Mouse (Mus musculus) heart, embryonic 11.5 days (tissue): Measurements from ENCODE around the gene C2cd3. TPM values are rescaled to one million over a fixed set of nuclear protein-coding genes. Genes with fewer than 3 reads are reported as not detected.
A peak's percentile ranks its signal among the peaks of the same experiment; 100 is the strongest.

Source experiments
- ATAC-seq: fragments of 200-750 bp; cut with Nextera tagmentation; replicated peaks from 2 replicates; pipeline ENCODE4 v1.8.0; 2017; ENCODE audit warnings: moderate library complexity; ENCODE audit not compliant: insufficient number of reproducible peaks, low FRiP score, low TSS enrichment
- H3K27ac ChIP-seq: fragments of 300-500 bp; sonication (generic); 2 replicates; pipeline ENCODE4 v1.5.1; 2014; ENCODE audit warnings: mild to moderate bottlenecking, low read depth, low read length
- H3K27me3 ChIP-seq: fragments of 300-500 bp; sonication (generic); 2 replicates; pipeline ENCODE4 v1.6.1; 2014; ENCODE audit warnings: mild to moderate bottlenecking, low read length, mixed read lengths; ENCODE audit not compliant: control insufficient read depth, insufficient read depth
- H3K36me3 ChIP-seq: fragments of 300-500 bp; sonication (generic); 2 replicates; pipeline ENCODE4 v1.6.1; 2014; ENCODE audit warnings: mild to moderate bottlenecking, low read length, moderate library complexity, mixed read lengths; ENCODE audit not compliant: control insufficient read depth, insufficient read depth
- H3K4me1 ChIP-seq: fragments of 300-500 bp; sonication (generic); 2 replicates; pipeline ENCODE4 v1.6.1; 2014; ENCODE audit warnings: low read length; ENCODE audit not compliant: control insufficient read depth, insufficient read depth
- H3K4me2 ChIP-seq: fragments of 300-500 bp; sonication (generic); 2 replicates; pipeline ENCODE4 v1.6.1; 2014; ENCODE audit warnings: mild to moderate bottlenecking, moderate library complexity
- H3K4me3 ChIP-seq: fragments of 300-500 bp; sonication (generic); 2 replicates; pipeline ENCODE4 v1.5.1; 2014; ENCODE audit warnings: low read depth, low read length
- H3K9ac ChIP-seq: fragments of 300-500 bp; sonication (generic); 2 replicates; pipeline ENCODE4 v1.6.1; 2014; ENCODE audit warnings: mild to moderate bottlenecking, low read depth, low read length, moderate library complexity
- H3K9me3 ChIP-seq: fragments of 300-500 bp; sonication (generic); replicated peaks from 2 replicates; pipeline ENCODE4 v1.6.1; 2016; ENCODE audit warnings: low read length; ENCODE audit not compliant: control insufficient read depth
- WGBS: fragments of 180-500 bp; shearing (Covaris S2); extraction: QIAGEN DNeasy Blood & Tissue Kit; methylation state at CpG from one replicate; pipeline ENCODE4 v1.1.7; 2014; ENCODE audit not compliant: insufficient replicate concordance; 5-methylcytosine and 5-hydroxymethylcytosine counted together
- polyA plus RNA-seq: library from polyadenylated mRNA; unstranded; fragments of >200 nt; fragmentation: Nextera tagmentation; extraction: Ambion mirVana; gene quantifications from 2 replicates; pipeline ENCODE4 v1.2.1, GENCODE M21; 2014

The C2cd3 gene
- polyA plus RNA-seq, 1 experiment from 2014 or later, result 22.7 TPM

- WGBS, result 90% methylated on average over 3 of the region's 3 CpGs
- Histone ChIP-seq H3K4me2 (no peak overlapping the region), H3K9ac (no peak overlapping the region), H3K27ac (no peak overlapping the region), H3K4me1 (peaks cover 21% of the 10 kb centered on the region), H3K36me3 (peaks cover 22% of the 10 kb centered on the region), H3K9me3 (no peaks in the 10 kb centered on the region), H3K27me3 (no peaks in the 10 kb centered on the region), H3K4me3 (no peak overlapping the region)
- no peak for ATAC-seq
Measured at GRCm38 (mm10) chr7:100459862-100460261, 87.8 kb downstream of the C2cd3 start.

DNA sequence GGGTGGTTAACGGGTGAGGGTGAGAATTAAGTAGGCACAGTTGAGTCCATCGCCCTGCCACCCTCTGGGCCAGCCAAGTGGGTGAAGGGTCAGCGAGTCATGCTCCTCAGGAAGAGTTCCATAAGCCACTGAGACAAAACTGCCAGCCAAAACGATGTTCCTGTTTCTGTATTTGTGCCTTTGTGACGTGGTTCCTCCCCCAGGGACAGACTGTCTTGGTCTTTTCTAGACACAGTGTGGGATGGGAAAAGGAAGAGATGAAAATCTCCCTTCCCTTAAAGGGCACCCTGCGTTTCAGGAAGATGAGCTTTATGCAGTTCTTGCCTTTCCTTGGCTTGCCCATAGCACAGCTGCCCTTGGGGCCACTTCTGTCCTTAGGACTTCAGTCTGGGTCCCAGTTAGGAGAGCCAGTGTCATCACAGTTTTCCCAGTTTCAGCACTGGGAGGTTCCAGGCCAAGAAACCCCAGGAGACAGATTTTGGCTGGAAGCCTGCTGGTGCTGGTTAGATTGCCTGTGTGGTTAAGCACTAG, 89.7 kb downstream of the C2cd3 start:
- 80% methylated on average over 6 of the region's 6 CpGs for WGBS
- no peak overlapping the region for H3K27ac ChIP-seq

DNA sequence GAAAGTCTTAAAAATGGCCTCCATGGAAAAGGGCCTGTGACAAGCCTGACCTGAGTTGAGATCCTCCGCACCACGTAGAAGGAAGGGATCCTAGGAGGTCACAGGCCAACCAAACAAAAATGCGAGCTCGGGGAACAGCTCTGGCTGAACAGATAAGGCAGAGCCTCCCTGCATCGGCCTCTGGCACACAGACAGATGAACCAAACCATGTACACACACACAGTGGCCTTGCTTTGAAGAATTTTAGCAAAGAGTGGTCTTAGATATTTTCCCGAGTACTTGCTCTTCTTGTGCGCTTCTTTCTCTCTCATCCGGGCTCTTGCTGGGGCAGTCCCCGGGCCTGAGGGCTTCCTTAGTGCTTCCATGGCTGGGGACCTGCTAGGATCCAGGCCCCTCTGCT, 91.2 kb downstream of the C2cd3 start:
- Histone ChIP-seq H3K27ac (peak overlapping the region; percentile 81), H3K9ac (0 out of 2 replicates have a peak overlapping the region, but pooled peaks have one; percentile 52), H3K4me3 (no peak overlapping the region), H3K4me1 (peaks cover 30% of the 10 kb centered on the region), H3K36me3 (peaks cover 5% of the 10 kb centered on the region; the same call in 1 of the 2 replicates), H3K27me3 (no peaks in the 10 kb centered on the region), H3K4me2 (peak overlapping the region; percentile 29), H3K9me3 (no peaks in the 10 kb centered on the region)
- ATAC-seq, result peak; percentile 52
- WGBS, result 49% methylated on average over 9 of the region's 9 CpGs

More for the DNA sequence above, 89.7 kb downstream of the C2cd3 start:
- Histone ChIP-seq H3K9ac (no peak overlapping the region), H3K4me2 (no peak overlapping the region), H3K9me3 (no peaks in the 10 kb centered on the region), H3K27me3 (no peaks in the 10 kb centered on the region), H3K4me3 (no peak overlapping the region), H3K4me1 (peaks cover 36% of the 10 kb centered on the region), H3K36me3 (peaks cover 11% of the 10 kb centered on the region)
- ATAC-seq, result no peak

DNA sequence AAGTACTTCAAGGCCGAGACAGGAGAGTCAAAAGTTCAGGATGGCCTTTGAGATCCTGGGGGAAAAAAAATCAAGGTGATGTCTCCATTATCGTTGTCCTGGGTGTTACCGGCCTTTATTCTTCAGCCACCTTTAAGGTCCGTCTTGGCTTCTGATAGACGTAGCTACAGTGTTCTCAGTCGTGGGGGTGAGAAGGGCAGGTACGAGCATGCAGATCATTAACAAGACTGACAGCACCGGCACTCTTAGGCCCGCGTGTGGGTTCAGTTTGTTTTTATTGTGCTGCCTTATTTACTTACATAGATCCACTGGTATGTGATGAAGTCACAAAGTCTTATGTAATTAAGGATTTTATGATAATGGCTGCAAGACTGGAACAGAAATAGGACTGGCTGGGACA, 91.7 kb downstream of the C2cd3 start:
- peaks cover 34% of the 10 kb centered on the region for H3K4me1 ChIP-seq
- H3K27me3 ChIP-seq, result no peaks in the 10 kb centered on the region
- no peak overlapping the region for H3K4me2 ChIP-seq
- 0 out of 2 replicates have a peak overlapping the region, but pooled peaks have one; percentile 52 for H3K9ac ChIP-seq
- no peak overlapping the region for H3K4me3 ChIP-seq
- H3K9me3 ChIP-seq, result no peaks in the 10 kb centered on the region
- WGBS, result 79% methylated on average over 10 of the region's 10 CpGs
- no peak for ATAC-seq
- peaks cover 6% of the 10 kb centered on the region; the same call in 1 of the 2 replicates for H3K36me3 ChIP-seq
- peak overlapping the region; percentile 81 for H3K27ac ChIP-seq

DNA sequence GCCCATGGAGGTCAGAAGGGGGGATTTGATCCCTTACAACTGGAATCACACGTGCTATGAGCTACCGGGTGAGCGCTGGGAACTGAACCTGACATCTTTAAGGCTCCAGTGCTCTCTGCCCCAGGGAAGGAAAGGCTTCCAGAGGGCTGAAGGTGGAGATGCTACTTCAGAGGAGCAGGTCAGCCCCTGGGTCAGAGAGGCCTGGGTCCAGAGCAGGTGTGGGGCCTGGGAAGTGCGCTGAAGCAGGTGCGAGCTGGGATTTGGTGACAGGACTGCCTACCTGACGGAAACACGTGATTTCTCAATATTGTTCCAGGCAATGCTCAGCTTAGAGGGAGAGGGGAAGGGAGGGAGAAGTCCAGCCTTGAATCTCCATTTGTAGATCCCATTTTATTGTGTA, 92.2 kb downstream of the C2cd3 start:
- peaks cover 35% of the 10 kb centered on the region for H3K4me1 ChIP-seq
- no peaks in the 10 kb centered on the region for H3K9me3 ChIP-seq
- H3K27ac ChIP-seq, result peak overlapping the region; percentile 81; the same call in 1 of the 2 replicates
- no peaks in the 10 kb centered on the region for H3K27me3 ChIP-seq
- H3K4me2 ChIP-seq, result 0 out of 2 replicates have a peak overlapping the region, but pooled peaks have one; percentile 5
- ATAC-seq, result no peak
- peak overlapping the region; percentile 17; the same call in 1 of the 2 replicates for H3K9ac ChIP-seq
- H3K36me3 ChIP-seq, result peaks cover 8% of the 10 kb centered on the region; the same call in 1 of the 2 replicates
- H3K4me3 ChIP-seq, result no peak overlapping the region
- WGBS, result 95% methylated on average over 7 of the region's 7 CpGs

DNA sequence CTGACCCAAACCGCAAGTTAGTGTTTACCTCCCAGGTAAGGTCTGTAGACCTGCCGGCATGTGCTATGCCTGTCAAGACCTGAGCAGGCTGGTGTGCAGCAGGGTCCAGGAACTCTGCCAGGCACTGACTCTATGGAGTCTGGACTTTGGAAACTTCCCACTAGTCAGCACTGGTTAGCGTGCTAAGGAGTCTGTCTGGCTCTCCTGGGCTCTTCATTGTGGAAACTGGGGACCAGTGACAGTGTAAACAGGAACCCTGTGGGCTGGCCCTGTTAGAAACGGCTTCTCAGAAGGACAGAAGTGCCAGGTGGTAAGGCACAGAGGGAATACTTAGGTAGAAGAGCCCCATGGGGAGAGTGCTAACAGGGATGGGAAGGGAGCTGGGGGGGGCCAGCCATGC, 93.2 kb downstream of the C2cd3 start:
- Histone ChIP-seq H3K27me3 (no peaks in the 10 kb centered on the region), H3K36me3 (0 out of 2 replicates have a peak, but pooled peaks cover 3% of the 10 kb centered on the region), H3K9me3 (no peaks in the 10 kb centered on the region), H3K4me1 (peaks cover 35% of the 10 kb centered on the region), H3K9ac (peak overlapping the region; percentile 61), H3K4me3 (peak overlapping the region; percentile 25; the same call in 1 of the 2 replicates), H3K27ac (peak overlapping the region; percentile 89), H3K4me2 (peak overlapping the region; percentile 54)
- WGBS, result 62% methylated on average over 4 of the region's 4 CpGs
- no peak for ATAC-seq

DNA sequence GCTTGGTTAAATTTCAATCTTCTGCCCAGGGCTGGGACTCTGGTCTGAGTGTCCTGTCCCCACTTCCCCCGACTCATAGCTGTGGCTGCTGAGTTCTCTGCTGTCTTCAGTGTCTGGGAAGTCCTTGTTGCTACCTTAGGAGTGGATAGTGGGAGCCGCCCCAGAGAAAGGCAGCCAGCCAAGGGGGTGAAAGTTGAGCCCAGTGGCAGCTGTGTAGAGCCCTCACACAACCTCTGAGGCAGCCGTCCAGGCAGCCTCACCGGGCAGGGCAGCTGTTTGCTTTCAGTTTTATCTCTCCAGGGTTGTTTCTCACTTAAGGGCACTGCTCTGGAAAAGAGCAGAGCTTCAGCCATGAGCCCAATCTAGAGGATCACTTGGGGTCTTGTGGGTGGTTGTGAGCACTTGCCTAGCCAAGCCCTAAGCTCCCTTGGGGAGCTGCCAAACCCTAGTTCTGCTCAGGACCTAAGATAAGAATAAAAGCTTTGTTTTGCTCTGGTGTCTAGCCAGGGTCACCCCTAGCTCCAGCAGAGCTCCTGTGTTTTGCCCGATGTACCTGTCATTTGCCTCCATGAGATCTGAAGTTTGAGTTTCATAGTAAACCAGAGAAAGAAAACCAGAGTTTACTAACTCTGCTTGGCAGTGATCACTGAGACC, 93.8 kb downstream of the C2cd3 start:
- H3K9ac ChIP-seq, result peak overlapping the region; percentile 61
- H3K9me3 ChIP-seq, result no peaks in the 10 kb centered on the region
- H3K27ac ChIP-seq, result peak overlapping the region; percentile 89
- H3K4me1 ChIP-seq, result peaks cover 35% of the 10 kb centered on the region
- WGBS, result 22% methylated on average over 5 of the region's 5 CpGs
- H3K4me2 ChIP-seq, result peak overlapping the region; percentile 54
- H3K36me3 ChIP-seq, result 0 out of 2 replicates have a peak, but pooled peaks cover 3% of the 10 kb centered on the region
- peak overlapping the region; percentile 25; the same call in 1 of the 2 replicates for H3K4me3 ChIP-seq
- H3K27me3 ChIP-seq, result no peaks in the 10 kb centered on the region
- 0 out of 2 replicates have a peak, but pooled peaks have one; percentile 15 for ATAC-seq

DNA sequence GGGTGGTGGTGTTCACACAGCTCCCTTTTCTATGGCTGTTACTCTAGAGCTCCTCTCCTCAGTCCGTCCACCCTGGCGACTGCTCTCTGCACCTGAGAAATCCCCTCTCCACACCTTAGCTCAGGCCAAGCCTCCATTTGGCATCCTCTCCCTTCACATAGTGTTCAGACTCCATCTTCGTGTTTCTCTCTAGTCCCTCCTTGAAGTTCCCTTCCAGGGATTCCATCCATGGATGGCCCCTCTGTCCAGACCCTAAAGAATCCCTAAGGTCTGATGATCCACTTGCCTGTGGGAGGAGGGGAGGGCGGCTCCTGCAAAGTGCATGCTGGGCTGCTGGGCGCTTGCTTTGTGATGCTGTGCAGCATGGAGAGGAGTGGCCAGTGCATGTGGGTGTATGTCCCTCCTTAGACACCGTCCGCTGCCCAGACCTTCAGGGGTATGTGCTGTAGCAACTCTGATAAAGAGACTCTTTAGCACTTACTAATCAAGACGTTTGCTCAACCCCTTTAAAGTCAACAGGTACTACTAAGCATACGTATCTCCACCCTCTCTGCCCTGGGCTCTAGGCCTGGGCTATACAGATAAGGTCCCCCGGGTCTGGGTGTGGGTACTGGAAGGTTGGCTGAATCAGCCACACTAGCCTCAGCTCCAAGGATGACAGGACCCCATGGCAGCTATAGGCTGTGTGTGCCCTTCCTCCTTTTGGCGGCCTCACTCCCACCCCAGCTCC, 94.9 kb downstream of the C2cd3 start:
- WGBS, result 66% methylated on average over 11 of the region's 11 CpGs
- peak overlapping the region; percentile 25 for H3K4me3 ChIP-seq
- ATAC-seq, result peak; percentile 91
- peak overlapping the region; percentile 54 for H3K4me2 ChIP-seq
- peak overlapping the region; percentile 89 for H3K27ac ChIP-seq
- H3K4me1 ChIP-seq, result peaks cover 35% of the 10 kb centered on the region
- no peaks in the 10 kb centered on the region for H3K27me3 ChIP-seq
- H3K36me3 ChIP-seq, result 0 out of 2 replicates have a peak, but pooled peaks cover 3% of the 10 kb centered on the region
- no peaks in the 10 kb centered on the region for H3K9me3 ChIP-seq
- peak overlapping the region; percentile 61 for H3K9ac ChIP-seq
